Mouse (Mus musculus): ENCODE measurements around the gene Rpp25.

DNA sequence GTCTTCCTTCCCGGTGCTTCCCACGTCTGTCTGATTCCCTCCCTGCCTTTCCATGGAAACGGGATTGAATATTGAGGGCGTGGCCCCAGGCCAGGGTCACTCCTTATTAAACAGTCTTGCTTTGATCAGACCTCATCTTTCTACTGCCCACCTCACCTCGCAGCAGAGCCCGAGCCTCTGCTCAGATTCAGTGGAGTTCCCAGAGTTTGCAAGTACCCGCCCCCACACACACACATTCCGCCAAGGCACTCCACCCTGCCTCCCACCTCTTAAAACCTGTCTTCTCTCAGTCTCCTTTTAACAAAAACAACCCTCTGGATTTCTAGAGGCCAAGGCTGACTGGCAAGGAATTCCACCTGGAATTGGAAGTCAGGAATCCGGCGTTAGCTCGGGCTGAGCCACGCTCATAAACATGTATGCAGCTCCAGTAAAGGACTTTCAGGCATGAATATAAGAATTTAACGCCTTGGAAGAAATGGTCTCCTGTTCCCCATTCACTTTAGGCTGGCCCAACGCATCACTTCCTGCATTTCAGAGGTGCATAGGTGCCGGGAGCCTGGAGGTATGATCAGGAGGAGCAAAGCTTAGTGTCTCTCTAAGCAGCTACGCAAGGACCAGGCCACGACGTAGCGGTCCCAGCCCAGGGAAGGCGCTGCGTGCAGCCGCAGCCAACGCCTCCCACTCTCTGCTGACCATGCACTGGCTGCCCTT is 760 bp upstream of the Rpp25 start:
- TF ChIP-seq CTCF (IDR thresholded peaks at IDR 0.05; ENCODE audit: low read depth) (no peak), EP300 (optimal IDR thresholded peaks at IDR 0.05) (no peak)
